Mouse (Mus musculus) olfactory bulb, adult 2 months (tissue): ENCODE data around the gene Rasa2. TPM values are rescaled to one million over a fixed set of nuclear protein-coding genes. Genes with fewer than 3 reads are reported as not detected.
A peak's percentile ranks its signal among the peaks of the same experiment; 100 is the strongest.
"Not testable (repeated sequence)": the region's sequence is repeated elsewhere in the genome, so short reads cannot be mapped to it uniquely, and the experiment has no call there.

Source experiments
- H3K27ac ChIP-seq: fragments of 200-500 bp; 2 replicates; pipeline ENCODE4 v1.5.1; 2012; ENCODE audit warnings: low read depth, low read length; ENCODE audit not compliant: insufficient read depth
- H3K4me1 ChIP-seq: fragments of 200-500 bp; 2 replicates; pipeline ENCODE4 v1.6.1; 2012; ENCODE audit warnings: low read length; ENCODE audit not compliant: control insufficient read depth, insufficient read depth
- H3K4me3 ChIP-seq: fragments of 200-500 bp; 2 replicates; pipeline ENCODE4 v1.5.1; 2012; ENCODE audit warnings: mild to moderate bottlenecking, low read depth, low read length, moderate library complexity; ENCODE audit not compliant: insufficient read depth
- CTCF ChIP-seq: fragments of 200-500 bp; IDR thresholded peaks from 2 replicates; pipeline ENCODE4 v1.5.1; 2012; ENCODE audit warnings: low read depth, mild to moderate bottlenecking, low read length, moderate library complexity; ENCODE audit not compliant: insufficient read depth
- POLR2A ChIP-seq: fragments of 200-500 bp; IDR thresholded peaks from 2 replicates; pipeline ENCODE4 v1.6.1; 2012; ENCODE audit warnings: mild to moderate bottlenecking, low read depth, low read length, moderate library complexity; ENCODE audit not compliant: insufficient read depth
- WGBS: fragments of 180-500 bp; shearing (Covaris S2); methylation state at CpG from one replicate; pipeline ENCODE4 v1.1.7; 2018; 5-methylcytosine and 5-hydroxymethylcytosine counted together
- polyA plus RNA-seq: library from polyadenylated mRNA; stranded (reverse); fragments of >200 nt; gene quantifications from 2 replicates; pipeline ENCODE4 v1.2.4, GENCODE M21; 2012; ENCODE audit warnings: low replicate concordance; ENCODE audit not compliant: missing spikeins, insufficient read depth, insufficient read length

Gene Rasa2
- not detected in 2 replicates for polyA plus RNA-seq

DNA sequence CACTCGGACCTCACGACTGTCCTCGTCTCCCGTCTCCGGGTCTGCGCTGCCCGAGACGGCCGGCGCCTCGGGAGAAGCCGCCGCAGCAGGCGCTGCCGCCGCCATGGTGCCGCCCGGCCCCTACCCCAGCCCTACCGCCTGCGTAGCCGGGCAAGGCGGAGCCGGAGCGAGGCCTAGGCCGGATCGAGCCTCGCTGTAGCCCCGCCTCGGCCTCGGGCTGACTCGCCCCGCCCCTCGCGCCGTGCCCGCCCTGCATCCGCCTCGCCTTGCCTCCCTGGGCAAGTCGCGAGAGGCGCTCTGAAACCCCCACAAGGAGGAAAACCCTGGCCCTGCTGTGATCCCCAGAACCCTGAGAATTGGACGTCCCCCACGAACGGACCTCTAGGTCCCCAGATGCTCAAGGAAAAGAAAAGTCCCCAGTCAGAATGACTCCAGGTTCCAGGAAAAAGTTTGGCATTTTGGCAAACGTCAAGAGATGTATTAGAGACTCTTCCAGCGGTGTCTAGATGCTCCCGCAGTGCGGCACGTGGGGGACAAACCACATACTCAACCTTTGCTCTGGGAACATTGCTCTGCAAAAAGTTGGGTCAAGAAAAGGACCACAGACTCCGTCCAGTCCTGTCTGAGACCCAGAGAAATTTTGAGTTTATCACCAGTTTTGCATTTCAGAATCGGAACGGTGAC lies at the start of gene Rasa2:
Gene Rasa2 (minus strand): TSS at position 229 of the 684 bp plus-strand sequence.
- 3% methylated on average over 52 of the region's 52 CpGs for WGBS
- H3K4me3 ChIP-seq: peak within 1 kb of the TSS; percentile 93
- H3K4me1 ChIP-seq: peaks cover 17% of the 10 kb centered on the region
- H3K27ac ChIP-seq: peak within 1 kb of the TSS; percentile 84
- TF ChIP-seq POLR2A (peak; percentile 90), CTCF (no peak)

- H3K27ac ChIP-seq: no peak overlapping the region
- no peak overlapping the region for H3K4me3 ChIP-seq
- H3K4me1 ChIP-seq: 0 out of 2 replicates have a peak, but pooled peaks cover 2% of the 10 kb centered on the region
- 88% methylated on average over 5 of the region's 5 CpGs for WGBS
- no peak for TF ChIP-seq CTCF
Measured at GRCm38 (mm10) chr9:96678611-96679010, 47.2 kb upstream of the Rasa2 start.

DNA sequence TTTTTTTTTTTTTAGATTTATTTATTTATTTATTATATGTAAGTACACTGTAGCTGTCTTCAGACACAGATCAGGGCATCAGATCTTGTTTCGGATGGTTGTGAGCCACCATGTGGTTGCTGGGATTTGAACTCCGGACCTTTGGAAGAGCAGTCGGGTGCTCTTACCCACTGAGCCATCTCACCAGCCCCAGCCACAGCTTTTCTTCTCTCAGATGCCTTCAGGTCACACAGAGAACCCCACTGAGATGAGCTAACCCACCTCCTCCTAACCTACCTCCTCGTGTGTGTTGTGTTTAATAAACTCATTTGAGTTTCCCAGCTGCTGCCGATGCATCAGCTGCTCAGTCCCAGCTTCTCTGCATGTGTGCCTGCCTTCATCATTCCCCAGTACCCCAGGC lies 46.3 kb upstream of the Rasa2 start:
- not testable (repeated sequence) for H3K4me1 ChIP-seq, H3K4me3 ChIP-seq, H3K27ac ChIP-seq
- 83% methylated on average over 5 of the region's 5 CpGs for WGBS

DNA sequence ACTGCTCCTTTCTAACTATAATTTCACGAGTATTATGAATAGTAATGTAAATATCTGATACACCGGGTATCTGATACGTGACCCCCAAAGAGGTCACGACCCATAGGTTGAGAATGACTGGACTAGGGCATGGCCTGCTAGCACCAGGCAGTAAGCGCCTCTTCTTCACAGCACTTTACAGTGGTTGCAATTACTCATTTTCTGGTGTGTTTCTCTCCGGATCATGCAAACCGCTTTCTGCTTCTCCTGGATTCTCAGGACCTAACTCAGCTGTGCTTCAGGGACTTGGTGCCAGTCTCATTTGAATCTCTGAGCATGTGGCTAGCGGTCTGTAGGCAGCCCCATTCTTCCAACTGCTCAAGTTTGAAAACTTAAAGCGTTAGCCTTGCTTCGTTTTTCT lies 45.3 kb upstream of the Rasa2 start:
- WGBS: 79% methylated on average over 10 of the region's 10 CpGs
- no peak for TF ChIP-seq CTCF
- no peak overlapping the region for H3K4me3 ChIP-seq
- H3K4me1 ChIP-seq: 0 out of 2 replicates have a peak, but pooled peaks cover 2% of the 10 kb centered on the region
- no peak overlapping the region for H3K27ac ChIP-seq

DNA sequence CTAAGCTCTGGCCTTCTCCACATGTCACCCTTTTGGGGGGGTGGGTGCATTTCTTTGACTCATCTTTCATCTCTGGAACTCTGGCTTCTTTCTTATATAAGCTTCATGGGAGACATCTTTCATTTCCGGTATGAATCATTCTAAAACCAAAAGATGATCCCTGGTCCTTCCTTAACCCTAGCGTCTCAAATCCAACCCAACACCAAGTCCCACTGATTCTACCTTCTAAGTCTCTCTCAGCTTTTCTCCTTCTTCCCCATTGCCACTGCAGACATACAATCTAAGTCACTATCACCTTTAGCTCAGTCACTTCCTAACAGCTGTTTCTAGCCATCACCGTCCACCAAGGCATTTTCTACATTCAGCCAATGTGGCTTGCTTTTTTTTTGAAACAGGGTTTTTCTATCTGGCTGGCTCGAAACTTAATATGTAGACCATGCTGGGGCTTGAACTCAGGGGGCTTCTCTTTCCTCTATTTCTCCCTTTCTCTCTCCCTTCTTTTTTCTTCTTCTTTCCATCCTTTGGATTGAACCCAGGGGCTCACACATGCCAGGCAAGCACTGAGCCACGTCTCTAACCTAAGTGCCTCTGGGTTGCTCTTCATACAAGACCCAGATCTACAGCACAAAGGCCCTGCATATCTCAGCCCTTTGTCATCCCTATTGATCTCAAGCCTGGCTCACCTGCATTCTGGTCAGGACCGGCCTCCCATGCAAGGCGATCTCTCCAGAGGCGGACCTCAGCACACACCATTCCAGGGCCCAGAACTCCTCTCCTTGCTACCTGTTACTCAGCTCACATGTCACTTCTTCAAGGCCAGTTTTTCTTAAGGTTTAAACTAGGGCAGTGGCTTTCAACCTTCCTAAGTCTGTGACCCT lies 44.6 kb upstream of the Rasa2 start:
- WGBS: 93% methylated on average over 8 of the region's 8 CpGs
- Histone ChIP-seq H3K27ac (no peak overlapping the region), H3K4me1 (0 out of 2 replicates have a peak, but pooled peaks cover 2% of the 10 kb centered on the region), H3K4me3 (no peak overlapping the region)
- TF ChIP-seq POLR2A (no peak), CTCF (no peak)

DNA sequence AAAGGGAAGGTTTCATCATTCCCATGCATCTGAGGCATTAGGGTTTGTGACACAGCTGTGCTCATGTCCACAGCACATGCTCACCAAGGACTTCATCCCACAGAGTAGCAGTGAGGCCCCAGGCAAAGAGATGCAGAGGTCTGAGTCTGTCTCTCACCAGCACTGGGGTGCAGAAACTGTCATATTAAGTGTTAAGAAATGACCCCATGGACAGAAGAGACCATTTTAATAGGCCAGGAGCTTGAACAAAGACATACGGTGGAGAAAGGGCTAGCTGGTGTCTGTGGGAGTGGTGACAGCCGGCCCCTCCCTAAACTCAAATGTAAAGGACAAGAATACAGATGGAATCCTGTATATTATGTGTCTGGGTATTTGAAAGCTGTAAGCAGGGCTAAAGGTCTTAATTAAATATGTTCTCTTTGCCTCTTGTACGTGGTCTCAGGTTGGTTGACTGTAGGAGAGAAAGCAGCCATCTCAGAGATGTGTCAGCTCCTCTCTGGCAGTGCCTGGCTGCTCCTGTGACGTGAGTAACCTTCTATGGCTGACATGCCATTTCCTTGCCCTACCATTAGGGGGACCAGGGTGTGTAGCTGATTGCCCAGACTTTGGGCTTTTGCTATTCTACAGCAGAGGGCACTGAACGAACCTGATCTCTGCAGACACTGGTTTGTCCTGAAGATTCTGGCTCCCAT lies 43.8 kb upstream of the Rasa2 start:
- Histone ChIP-seq H3K27ac (no peak overlapping the region), H3K4me3 (no peak overlapping the region), H3K4me1 (0 out of 2 replicates have a peak, but pooled peaks cover 2% of the 10 kb centered on the region)
- TF ChIP-seq POLR2A (no peak), CTCF (no peak)
- WGBS: 40% methylated on average over 5 of the region's 5 CpGs

DNA sequence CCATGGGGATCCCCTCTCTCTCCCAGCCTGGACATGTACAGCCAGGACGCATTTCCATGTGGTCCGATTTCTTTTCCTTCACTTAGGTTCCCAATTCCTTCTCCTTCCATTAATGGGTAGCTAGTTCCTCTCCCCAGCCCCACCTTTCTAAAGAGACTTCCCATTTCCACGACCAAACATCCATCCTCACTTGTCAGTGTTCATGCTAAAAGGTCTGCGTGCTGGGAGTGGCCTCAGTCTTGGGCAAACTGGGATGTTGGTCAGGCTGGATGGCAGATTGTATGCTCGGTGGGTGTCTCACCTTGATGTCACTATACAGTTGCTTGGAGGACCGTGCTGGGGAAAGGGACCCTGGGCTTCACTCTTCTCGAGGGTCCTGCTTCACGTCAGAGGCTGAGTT lies 42.9 kb upstream of the Rasa2 start:
- WGBS: 95% methylated on average over 8 of the region's 8 CpGs
- TF ChIP-seq POLR2A: no peak
- TF ChIP-seq CTCF: no peak
- H3K4me3 ChIP-seq: no peak overlapping the region
- 0 out of 2 replicates have a peak, but pooled peaks cover 2% of the 10 kb centered on the region for H3K4me1 ChIP-seq
- no peak overlapping the region for H3K27ac ChIP-seq

DNA sequence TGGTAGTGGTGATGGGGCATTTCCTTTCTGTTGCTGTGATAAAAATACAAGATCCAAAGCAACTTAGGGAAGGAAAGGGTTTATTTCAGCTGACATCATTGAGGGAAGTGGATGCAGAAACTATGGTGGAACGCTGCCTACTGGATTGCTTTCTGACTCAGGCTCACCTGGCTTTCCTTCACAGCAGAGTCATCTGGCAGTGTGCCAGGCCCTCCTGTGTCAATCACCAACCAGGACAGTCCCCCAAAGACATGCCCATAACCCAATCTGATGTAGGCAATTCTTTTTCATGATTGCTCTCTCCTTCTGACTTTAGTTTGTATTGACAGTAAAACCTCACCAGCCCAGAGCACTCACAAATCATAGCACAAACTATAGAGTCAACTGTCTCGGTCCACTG lies 41.0 kb upstream of the Rasa2 start:
- TF ChIP-seq POLR2A (no peak), CTCF (no peak)
- Histone ChIP-seq H3K4me1 (0 out of 2 replicates have a peak, but pooled peaks cover 2% of the 10 kb centered on the region), H3K27ac (no peak overlapping the region), H3K4me3 (no peak overlapping the region)
- WGBS: 87% methylated on average over 2 of the region's 2 CpGs

DNA sequence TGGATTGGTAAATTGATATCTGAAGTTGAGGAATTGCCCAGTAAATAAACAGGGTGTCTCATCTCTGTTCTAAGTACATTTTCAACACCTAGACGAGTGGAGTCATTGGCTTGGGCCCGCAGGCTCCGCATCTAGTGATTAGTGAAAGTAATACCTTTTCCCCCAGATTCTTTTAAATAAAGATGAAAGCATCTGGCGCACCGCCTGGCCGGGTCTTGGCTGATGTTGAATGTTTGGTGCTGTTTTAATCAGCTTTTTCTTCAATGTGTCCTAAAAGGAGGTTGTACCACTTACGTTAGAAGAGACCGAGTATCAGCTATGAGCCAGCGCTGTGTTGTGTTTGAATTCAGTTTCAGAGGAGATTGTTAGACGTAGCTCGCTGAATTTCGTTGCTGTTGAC lies 39.8 kb upstream of the Rasa2 start:
- H3K27ac ChIP-seq: no peak overlapping the region
- H3K4me3 ChIP-seq: no peak overlapping the region
- 66% methylated on average over 12 of the region's 12 CpGs for WGBS
- no peak for TF ChIP-seq CTCF
- no peak for TF ChIP-seq POLR2A
- H3K4me1 ChIP-seq: 0 out of 2 replicates have a peak, but pooled peaks cover 2% of the 10 kb centered on the region
